Mouse (Mus musculus) inflammation-experienced regulatory T-cells, adult 6 months (primary cell): ENCODE measurements around the gene Lrmda. TPM values are rescaled to one million over a fixed set of nuclear protein-coding genes. Genes with fewer than 3 reads are reported as not detected.
A peak's percentile ranks its signal among the peaks of the same experiment; 100 is the strongest.

Experiments used
- ATAC-seq: one replicate; pipeline ENCODE4 v1.8.0; 2017
- polyA plus RNA-seq, 3 experiments: library from polyadenylated mRNA; unstranded; fragments of 100-300 nt; shearing (Covaris generic); gene quantifications; one replicate each; pipeline ENCODE4 v1.2.1; 2017

The Lrmda gene
- polyA plus RNA-seq, 3 experiments from 2014 or later, result not detected

DNA sequence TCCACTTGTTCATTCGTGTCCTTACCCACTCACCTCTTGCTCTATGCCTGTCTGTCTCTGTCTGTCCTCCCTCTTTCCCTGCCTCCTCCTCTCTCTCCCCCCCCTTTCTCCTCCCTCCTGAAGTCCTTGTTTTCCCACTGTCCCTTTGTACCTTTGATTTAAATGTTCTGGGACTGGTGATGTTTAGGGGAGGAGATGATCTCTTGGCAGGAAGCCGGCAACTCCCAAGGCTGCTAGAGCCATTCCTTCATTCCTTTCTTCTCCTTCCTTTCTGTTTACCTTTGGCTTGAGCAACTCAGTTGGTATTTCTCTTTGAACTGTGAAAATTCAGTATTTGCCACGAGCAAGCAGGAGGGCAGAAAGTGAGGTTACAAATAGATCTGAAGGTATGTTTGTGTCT, 141.9 kb downstream of the Lrmda start:
- ATAC-seq, result no peak

DNA sequence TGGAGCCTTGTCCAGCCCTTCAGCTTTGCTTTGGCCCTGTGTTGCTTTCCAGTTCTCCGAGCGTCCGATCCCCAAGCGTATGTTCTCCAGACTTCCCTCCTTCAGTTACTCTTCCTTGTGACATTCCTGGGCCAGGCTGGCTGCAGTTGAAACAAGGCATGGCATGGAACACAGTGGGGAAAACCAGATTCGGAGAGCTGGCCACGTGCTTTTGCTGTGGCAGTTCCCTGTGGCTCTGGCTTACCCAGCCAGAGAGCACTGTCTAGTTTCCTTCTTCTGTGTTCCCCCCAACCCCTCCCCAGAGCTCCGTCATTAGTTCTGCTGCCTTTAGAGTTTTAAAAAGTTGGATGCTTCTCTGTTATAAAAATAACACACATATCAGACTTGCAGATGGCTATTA, 147.8 kb downstream of the Lrmda start:
- no peak for ATAC-seq

DNA sequence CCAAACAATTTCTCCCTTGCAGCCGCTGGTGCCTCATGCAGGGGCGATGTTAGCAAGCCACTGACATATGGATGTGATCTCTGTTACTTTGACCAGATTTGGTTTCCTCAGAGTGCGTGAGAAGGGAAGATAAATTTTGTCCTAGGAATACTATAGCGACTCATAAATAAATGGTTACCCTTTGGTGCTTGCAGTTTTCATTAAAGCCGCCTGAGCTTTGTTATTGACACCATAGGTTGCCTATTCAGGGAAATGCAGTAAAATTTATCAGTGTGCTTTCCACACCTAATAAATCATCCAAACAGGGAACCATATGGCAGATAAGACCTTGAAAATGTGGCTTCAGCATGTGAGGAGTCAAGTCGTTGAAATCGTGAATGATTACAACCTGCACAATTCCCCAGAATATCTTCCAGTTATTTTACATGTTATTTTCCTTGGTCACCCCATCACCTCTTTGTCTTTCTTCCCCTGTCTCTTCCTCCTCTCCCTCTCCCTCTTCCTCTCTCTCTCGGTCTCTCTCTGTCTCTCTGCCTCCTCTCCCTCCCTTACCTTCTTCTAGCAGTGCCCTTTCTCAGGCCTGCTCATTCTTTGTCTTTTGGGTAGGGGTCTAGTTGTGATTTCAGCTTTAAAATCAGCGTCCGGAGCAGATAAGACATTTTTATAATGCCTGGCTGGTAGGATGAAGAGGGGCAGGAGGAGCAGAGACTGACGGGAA, 148.7 kb downstream of the Lrmda start:
- ATAC-seq, result no peak

GRCm38 (mm10) chr14:22168795-22169568, 149.5 kb downstream of the Lrmda start:
- no peak for ATAC-seq

DNA sequence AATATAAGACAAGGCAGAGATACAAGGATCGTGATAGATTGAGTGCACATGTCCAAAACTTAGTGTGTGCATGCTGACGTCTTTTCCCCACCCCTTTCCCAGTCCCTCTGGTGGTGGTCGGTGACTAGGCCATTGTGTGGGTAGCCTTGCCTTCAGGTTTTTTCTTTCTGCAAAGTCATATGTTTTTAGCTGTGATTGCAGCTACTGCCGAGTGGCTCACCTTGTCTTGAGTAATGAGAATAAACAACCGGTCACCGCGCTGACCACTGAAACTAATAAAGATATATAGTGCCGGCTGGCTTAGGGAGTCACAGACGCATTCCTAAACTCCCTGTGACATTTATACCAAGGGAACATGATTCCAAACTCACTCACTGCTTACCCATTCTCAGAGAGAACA, 155.2 kb downstream of the Lrmda start:
- no peak for ATAC-seq

GRCm38 (mm10) chr14:22179761-22180160, 160.2 kb downstream of the Lrmda start:
- ATAC-seq, result no peak

DNA sequence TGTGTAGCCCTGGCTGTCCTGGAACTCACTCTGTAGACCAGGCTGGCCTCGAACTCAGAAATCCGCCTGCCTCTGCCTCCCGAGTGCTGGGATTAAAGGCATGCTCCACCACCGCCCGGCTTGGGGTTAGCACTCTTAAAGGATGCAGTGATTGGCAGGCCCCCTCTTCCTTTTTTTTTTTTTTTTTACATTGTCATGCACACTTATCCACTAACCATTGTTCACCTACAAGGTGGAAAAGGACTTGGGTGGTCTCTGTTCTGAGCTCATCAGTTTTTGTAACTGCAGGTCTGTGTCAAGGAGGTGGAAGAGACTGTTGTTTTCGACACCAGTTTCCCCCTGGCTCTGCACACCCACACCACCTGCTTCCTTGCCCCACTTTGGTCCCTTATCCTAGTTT, 162.0 kb downstream of the Lrmda start:
- ATAC-seq, result no peak

GRCm38 (mm10) chr14:22183195-22183594, 163.7 kb downstream of the Lrmda start:
- ATAC-seq, result peak; percentile 80

DNA sequence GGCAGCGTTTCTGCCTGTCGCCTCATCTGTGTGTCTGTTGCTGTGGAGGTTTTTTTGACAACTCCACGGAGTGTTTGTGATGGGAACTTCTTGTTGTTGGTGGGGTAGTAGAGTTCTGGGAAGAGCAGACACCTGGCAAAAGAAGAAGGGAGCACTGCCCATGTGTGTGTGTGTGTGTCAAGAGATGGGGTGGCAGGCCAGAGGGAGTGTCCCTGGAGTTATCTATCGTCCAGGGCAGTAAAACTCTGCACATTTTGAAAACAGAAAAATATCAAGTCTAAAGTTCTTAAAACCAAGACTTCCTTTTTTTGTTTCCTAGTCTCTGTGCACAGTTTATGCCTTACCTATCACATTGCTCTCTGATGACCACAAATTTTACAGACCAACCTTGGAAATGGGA, 165.9 kb downstream of the Lrmda start:
- ATAC-seq, result no peak

GRCm38 (mm10) chr14:22190111-22190510, 170.6 kb downstream of the Lrmda start:
- ATAC-seq, result no peak

DNA sequence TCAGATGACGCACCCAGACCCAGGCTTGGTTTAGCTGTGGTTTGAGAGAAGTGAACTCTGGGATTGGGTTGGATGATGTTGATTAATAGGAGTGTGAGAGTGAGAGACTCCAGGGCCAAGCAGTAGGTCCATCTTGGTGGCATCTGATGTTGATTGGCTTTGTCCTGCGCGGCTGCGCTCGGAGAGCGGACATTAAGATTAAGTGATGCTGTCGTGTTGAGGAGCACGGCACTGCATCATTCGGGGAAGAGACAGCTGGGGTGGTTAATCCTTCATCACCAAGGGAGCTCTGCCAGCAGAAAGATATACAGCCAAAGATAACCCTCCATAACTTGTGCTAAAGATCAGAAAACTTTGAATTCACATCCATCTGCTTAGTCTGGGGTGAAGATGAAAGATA, 172.7 kb downstream of the Lrmda start:
- ATAC-seq, result no peak

- ATAC-seq, result no peak
Measured at GRCm38 (mm10) chr14:22198021-22198420, 178.5 kb downstream of the Lrmda start.

DNA sequence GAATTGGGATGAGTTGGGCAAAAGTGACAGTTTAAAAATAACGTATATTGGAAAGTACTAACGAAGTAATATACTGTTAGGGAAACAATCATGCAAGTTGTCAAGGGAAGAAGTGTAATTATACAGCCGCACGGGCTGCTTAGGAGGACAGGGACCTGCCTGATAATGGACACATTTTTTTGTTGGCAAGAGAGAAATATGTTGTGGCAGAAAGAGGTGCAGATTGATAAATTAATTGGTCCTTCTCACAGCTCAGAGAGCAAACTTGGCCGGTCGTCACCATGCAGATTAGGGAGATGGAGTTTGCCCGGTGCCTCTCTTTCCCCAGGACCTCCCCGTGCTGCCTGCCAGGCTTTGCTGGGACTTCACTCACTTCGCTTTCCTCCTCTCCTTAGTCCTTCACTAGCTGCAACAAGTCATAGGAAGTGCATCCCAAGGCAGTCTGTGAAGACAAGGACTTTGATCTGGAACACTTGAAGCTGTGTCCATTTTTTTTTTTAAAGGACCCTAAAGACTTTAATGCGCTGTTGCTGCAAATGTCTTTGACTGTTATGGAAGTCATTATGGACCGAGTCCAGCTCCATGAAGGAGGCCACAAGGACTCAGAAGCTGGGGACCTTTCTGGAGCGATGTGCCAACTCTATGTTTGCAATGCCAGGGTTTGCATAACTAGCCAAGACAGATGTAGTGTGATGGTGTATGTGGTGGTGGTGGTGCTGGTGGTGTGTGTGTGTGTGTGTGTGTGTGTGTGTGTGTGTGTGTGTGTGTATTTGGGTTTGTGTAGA, 179.3 kb downstream of the Lrmda start:
- ATAC-seq, result no peak

DNA sequence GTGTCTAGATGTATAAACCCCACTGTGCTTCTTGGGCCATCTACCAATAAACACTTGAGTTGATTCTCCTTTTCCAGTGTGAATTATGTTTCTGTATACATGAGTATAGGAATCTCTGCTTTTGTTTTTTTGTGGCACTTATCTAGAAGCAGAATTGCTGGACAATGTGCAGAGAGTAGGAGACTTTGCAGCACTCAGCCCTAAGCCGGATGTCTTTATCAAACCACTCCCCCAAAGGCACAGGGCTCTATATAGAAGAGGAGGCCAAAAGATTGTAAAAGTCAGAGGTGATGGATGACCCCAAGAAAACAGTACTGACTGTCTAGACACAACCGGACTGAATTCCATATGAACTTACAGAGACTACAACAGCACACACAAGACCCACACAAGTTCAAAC, 182.2 kb downstream of the Lrmda start:
- ATAC-seq, result no peak

DNA sequence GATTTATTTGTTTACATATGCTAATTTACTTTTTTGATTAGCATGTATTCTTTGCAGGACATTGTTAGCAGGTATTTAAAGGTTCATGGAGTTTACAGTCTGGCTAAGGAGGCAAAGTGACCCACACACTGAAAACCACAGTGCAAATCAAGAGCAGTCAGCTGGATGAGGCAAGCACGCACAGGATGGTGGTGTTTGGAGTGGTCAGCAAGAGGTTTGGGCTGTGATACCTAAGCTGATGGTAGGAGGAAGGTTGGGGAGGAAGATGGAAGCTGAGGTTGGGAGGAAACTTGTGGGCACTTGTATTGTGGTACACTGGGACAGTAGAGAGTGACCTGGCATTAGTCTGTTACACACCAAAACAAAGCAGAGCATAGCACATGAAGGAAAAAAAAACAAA, 191.1 kb downstream of the Lrmda start:
- no peak for ATAC-seq

DNA sequence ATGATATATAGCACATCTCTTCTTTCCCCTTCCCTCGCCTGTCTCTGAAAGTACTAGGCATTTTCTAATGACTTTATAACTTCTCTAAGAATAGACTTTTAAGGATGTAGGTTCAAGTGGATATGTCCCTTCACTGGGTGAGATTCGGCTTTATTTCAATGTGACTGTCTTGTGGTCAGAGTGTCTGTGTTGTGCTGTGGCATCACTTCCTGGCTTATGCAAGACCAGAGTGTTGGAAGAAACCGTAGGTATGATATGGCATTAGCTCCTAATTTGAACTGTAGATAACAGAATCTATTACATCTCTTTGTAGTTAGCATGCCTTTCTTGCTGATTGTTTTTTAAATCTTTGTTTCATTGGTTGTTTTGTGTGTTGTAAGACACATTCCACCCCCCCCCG, 198.7 kb downstream of the Lrmda start:
- ATAC-seq, result no peak

- no peak for ATAC-seq
Measured at GRCm38 (mm10) chr14:22222038-22222437, 202.5 kb downstream of the Lrmda start.

GRCm38 (mm10) chr14:22222574-22222973, 203.1 kb downstream of the Lrmda start:
- no peak for ATAC-seq

- ATAC-seq, result no peak
Measured at GRCm38 (mm10) chr14:22226205-22226604, 206.7 kb downstream of the Lrmda start.

GRCm38 (mm10) chr14:22228253-22228968, 208.9 kb downstream of the Lrmda start:
- no peak for ATAC-seq

- ATAC-seq, result no peak
Measured at GRCm38 (mm10) chr14:22240315-22240714, 220.8 kb downstream of the Lrmda start.

- ATAC-seq, result no peak
Measured at GRCm38 (mm10) chr14:22255458-22255857, 235.9 kb downstream of the Lrmda start.

- ATAC-seq, result peak; percentile 43
Measured at GRCm38 (mm10) chr14:22256274-22256673, 236.8 kb downstream of the Lrmda start.
